Mouse (Mus musculus) fat pad, adult 2 months (tissue): ENCODE results near the gene Hsh2d.
A peak's percentile ranks its signal among the peaks of the same experiment; 100 is the strongest.

ENCODE experiments used
- DNase-seq: peaks from one replicate; pipeline ENCODE4 v3.0.0-alpha.2; 2011; ENCODE audit warnings: low read depth, low spot score; ENCODE audit errors: extremely low read depth

Gene Hsh2d

GRCm38 (mm10) chr8:72187793-72188331 is 1.6 kb upstream of the Hsh2d start:
- DNase-seq: no peak

- DNase-seq: no peak
Observed at GRCm38 (mm10) chr8:72190215-72190539, 739 bp downstream of the Hsh2d start.

GRCm38 (mm10) chr8:72192065-72192464 is 2.6 kb downstream of the Hsh2d start:
- DNase-seq: no peak

- no peak for DNase-seq
Observed at GRCm38 (mm10) chr8:72197997-72198396, 8.6 kb downstream of the Hsh2d start.

GRCm38 (mm10) chr8:72208582-72208981 is 19.1 kb downstream of the Hsh2d start:
- DNase-seq: no peak

- DNase-seq: no peak
Observed at GRCm38 (mm10) chr8:72210222-72210621, 20.8 kb downstream of the Hsh2d start.

GRCm38 (mm10) chr8:72210710-72211109 is 21.3 kb downstream of the Hsh2d start:
- no peak for DNase-seq

GRCm38 (mm10) chr8:72211846-72212245 is 22.4 kb downstream of the Hsh2d start:
- no peak for DNase-seq

- DNase-seq: no peak
Observed at GRCm38 (mm10) chr8:72212751-72213150, 23.3 kb downstream of the Hsh2d start, which contains the start of gene Cib3. Gene Cib3 (minus strand): TSS chr8:72212837.

- DNase-seq: no peak
Observed at GRCm38 (mm10) chr8:72213536-72213935, 24.1 kb downstream of the Hsh2d start, which contains the start of gene Gm11034. Gene Gm11034 (minus strand): TSS chr8:72213636.

GRCm38 (mm10) chr8:72215060-72215459 is 25.6 kb downstream of the Hsh2d start:
- DNase-seq: no peak

GRCm38 (mm10) chr8:72215871-72216270 is 26.4 kb downstream of the Hsh2d start:
- no peak for DNase-seq

GRCm38 (mm10) chr8:72218781-72219540 is 29.5 kb downstream of the Hsh2d start:
- DNase-seq: no peak

GRCm38 (mm10) chr8:72219541-72220363 is 30.3 kb downstream of the Hsh2d start, which contains the start of gene Fam32a:
Gene Fam32a (plus strand): TSS chr8:72219730.
- DNase-seq: peak; percentile 68

- no peak for DNase-seq
Observed at GRCm38 (mm10) chr8:72220758-72221157, 31.3 kb downstream of the Hsh2d start.

- DNase-seq: no peak
Observed at GRCm38 (mm10) chr8:72222656-72223055, 33.2 kb downstream of the Hsh2d start.

- peak; percentile 80 for DNase-seq
Observed at GRCm38 (mm10) chr8:72239499-72240402, 50.3 kb downstream of the Hsh2d start, which contains the start of gene Ap1m1. Gene Ap1m1 (plus strand): TSS chr8:72240018.

- no peak for DNase-seq
Observed at GRCm38 (mm10) chr8:72240403-72240763, 50.9 kb downstream of the Hsh2d start.

- DNase-seq: no peak
Observed at GRCm38 (mm10) chr8:72240951-72241350, 51.5 kb downstream of the Hsh2d start.

- no peak for DNase-seq
Observed at GRCm38 (mm10) chr8:72242226-72242625, 52.8 kb downstream of the Hsh2d start.

- DNase-seq: no peak
Observed at GRCm38 (mm10) chr8:72244610-72245009, 55.2 kb downstream of the Hsh2d start.
